Mouse (Mus musculus) hindbrain, embryonic 15.5 days (tissue): Measurements from ENCODE around the gene Scd4. TPM values are rescaled to one million over a fixed set of nuclear protein-coding genes. Genes with fewer than 3 reads are reported as not detected.
A peak's percentile ranks its signal among the peaks of the same experiment; 100 is the strongest.

Experiments used
- ATAC-seq: fragments of 200-750 bp; cut with Nextera tagmentation; 2 replicates; pipeline ENCODE4 v1.8.0; 2017; ENCODE audit warnings: low read depth, moderate number of reproducible peaks, moderate TSS enrichment; ENCODE audit not compliant: low FRiP score
- H3K27ac ChIP-seq: fragments of 300-500 bp; sonication (generic); replicated peaks from 2 replicates; pipeline ENCODE4 v1.5.1; 2015; ENCODE audit warnings: mild to moderate bottlenecking, inconsistent platforms
- H3K27me3 ChIP-seq: fragments of 300-500 bp; sonication (generic); 2 replicates; pipeline ENCODE4 v1.6.1; 2015; ENCODE audit warnings: control low read depth, inconsistent platforms
- H3K36me3 ChIP-seq: fragments of 300-500 bp; sonication (generic); 2 replicates; pipeline ENCODE4 v1.6.1; 2015; ENCODE audit warnings: control low read depth, inconsistent platforms
- H3K4me1 ChIP-seq: fragments of 300-500 bp; sonication (generic); replicated peaks from 2 replicates; pipeline ENCODE4 v1.6.1; 2015; ENCODE audit warnings: control low read depth, inconsistent platforms
- H3K4me2 ChIP-seq: fragments of 300-500 bp; sonication (generic); 2 replicates; pipeline ENCODE4 v1.6.1; 2015; ENCODE audit warnings: moderate library complexity, mild to moderate bottlenecking, inconsistent platforms
- H3K4me3 ChIP-seq: fragments of 300-500 bp; sonication (generic); 2 replicates; pipeline ENCODE4 v1.5.1; 2015; ENCODE audit warnings: mild to moderate bottlenecking, inconsistent platforms
- H3K9ac ChIP-seq: fragments of 300-500 bp; sonication (generic); 2 replicates; pipeline ENCODE4 v1.6.1; 2015; ENCODE audit warnings: inconsistent platforms
- H3K9me3 ChIP-seq: fragments of 300-500 bp; sonication (generic); 2 replicates; pipeline ENCODE4 v1.6.1; 2016; ENCODE audit warnings: control low read depth, inconsistent platforms
- WGBS: fragments of 180-500 bp; shearing (Covaris S2); methylation state at CpG from one replicate; pipeline ENCODE4 v1.1.7; 2015; 5-methylcytosine and 5-hydroxymethylcytosine counted together
- polyA plus RNA-seq: library from polyadenylated mRNA; unstranded; fragments of >200 nt; fragmentation: Nextera tagmentation; extraction: Ambion mirVana; gene quantifications from 2 replicates; pipeline ENCODE4 v1.2.1, GENCODE M21; 2015

The Scd4 gene
- polyA plus RNA-seq, 1 experiment from 2014 or later = 0.12 TPM

DNA sequence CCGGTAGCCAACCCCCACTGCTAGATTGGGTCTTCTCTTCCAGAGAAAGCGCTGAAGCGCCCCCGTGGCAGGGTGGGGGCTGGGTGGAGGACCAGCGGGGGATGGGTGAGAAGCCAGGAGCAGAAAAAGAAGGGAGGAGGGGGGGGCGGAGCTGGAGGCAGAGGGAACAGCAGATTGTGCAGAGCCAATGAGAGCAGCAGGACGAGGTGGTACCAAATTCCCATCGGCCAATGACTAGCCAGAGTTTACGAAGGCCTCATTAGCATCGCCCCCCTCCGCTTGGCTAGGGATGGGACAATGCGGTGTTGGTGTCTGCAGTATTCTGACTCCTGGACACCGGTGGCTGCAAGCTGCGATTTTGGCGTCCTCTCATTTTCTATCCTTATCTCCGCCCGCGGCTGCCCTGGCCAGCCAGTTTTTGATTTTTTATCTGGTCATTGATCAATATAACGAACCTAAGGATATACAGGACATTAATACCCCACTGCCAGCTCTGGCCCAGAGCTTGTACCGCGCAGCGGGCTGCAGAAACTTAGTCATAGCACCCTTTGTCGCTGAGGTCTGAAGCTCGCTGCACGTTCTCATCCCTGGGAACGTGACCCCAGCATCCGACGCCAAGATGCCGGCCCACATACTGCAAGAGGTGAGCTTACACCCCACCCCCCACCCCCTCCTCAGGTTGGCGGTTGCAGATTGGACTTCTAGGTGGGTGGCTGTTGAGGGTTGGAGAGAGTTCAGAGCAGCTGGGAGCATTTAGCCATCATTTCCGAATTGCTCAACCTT, 38.9 kb upstream of the Scd4 start:
- peak overlapping the region; percentile 70 for H3K4me3 ChIP-seq
- peak overlapping the region; percentile 89 for H3K9ac ChIP-seq
- peak; percentile 98 for ATAC-seq
- peak overlapping the region; percentile 97 for H3K27ac ChIP-seq
- H3K9me3 ChIP-seq = no peaks in the 10 kb centered on the region
- H3K4me1 ChIP-seq = peaks cover 59% of the 10 kb centered on the region
- under 1% methylated on average over 30 of the region's 31 CpGs for WGBS
- peaks cover 9% of the 10 kb centered on the region; the same call in 1 of the 2 replicates for H3K36me3 ChIP-seq
- H3K27me3 ChIP-seq = no peaks in the 10 kb centered on the region
- peak overlapping the region; percentile 93 for H3K4me2 ChIP-seq

DNA sequence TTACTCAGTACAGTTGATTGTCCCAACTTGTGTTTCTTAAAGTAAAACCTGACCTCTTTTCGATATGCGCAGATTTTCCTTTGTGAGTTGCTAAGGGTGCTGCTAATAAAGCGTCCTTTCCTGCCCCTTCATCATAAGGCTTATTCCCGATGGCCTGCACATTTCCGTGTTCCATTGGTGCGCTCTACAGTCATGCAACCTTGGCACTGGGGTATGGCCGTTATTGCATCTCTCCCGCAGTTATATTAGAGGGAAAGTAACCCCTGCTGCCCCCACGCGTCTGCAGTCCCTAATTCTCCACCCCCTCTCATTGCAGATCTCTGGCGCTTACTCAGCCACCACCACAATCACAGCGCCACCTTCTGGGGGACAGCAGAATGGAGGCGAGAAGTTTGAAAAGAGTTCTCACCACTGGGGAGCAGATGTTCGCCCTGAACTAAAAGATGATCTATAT, 38.3 kb upstream of the Scd4 start:
- no peaks in the 10 kb centered on the region for H3K9me3 ChIP-seq
- peak overlapping the region; percentile 89 for H3K9ac ChIP-seq
- H3K27ac ChIP-seq = peak overlapping the region; percentile 97
- peaks cover 66% of the 10 kb centered on the region for H3K4me1 ChIP-seq
- under 1% methylated on average over 14 of the region's 14 CpGs for WGBS
- peak overlapping the region; percentile 93 for H3K4me2 ChIP-seq
- peak; percentile 43; the same call in 1 of the 2 replicates for ATAC-seq
- H3K4me3 ChIP-seq = peak overlapping the region; percentile 70
- no peaks in the 10 kb centered on the region for H3K27me3 ChIP-seq
- peaks cover 9% of the 10 kb centered on the region; the same call in 1 of the 2 replicates for H3K36me3 ChIP-seq

DNA sequence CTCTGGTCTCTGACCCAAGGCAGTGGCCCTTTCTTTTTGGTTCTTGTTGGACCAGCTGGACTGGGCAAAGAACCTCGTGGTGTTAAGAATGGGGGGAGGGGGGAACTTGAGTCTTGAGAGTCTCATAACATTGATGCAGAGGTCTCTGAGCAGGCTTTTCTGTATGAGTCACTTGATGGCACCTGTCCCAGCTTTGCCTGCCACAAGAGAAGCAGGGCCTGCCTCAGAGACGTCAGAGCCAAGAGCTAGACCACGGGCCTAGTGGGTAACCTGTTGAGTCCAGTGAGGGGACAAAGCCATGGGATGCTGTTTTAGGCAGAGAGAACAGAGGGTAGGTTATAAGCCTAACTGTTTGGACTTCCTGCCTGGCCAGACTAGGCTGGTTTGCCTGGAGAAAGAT, 37.6 kb upstream of the Scd4 start:
- peaks cover 14% of the 10 kb centered on the region for H3K36me3 ChIP-seq
- peak overlapping the region; percentile 51; the same call in 1 of the 2 replicates for H3K27ac ChIP-seq
- H3K9ac ChIP-seq = peak overlapping the region; percentile 89
- no peaks in the 10 kb centered on the region for H3K9me3 ChIP-seq
- H3K4me3 ChIP-seq = peak overlapping the region; percentile 70
- ATAC-seq = no peak
- H3K4me2 ChIP-seq = peak overlapping the region; percentile 93
- H3K27me3 ChIP-seq = no peaks in the 10 kb centered on the region
- WGBS = 2% methylated on average over 3 of the region's 3 CpGs
- peaks cover 72% of the 10 kb centered on the region for H3K4me1 ChIP-seq

DNA sequence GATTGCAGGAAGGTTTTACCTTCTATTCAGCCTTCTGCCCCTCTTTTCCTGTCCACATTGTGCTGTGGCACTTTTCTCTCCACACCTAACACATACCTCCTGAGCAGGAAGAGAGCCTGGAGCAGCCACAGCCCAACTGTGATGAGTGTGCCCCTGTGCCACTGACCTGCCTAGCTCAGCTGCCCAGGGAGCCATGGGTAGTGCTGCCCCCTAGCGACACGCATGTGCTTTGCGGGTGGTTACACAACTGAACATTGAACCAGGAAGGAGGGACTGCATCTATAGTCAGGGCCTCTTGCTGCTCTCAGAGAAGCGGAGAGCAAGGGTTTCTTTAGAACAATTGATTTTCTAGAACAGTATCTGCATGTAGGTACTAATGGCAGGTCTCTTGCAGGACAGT, 37.2 kb upstream of the Scd4 start:
- H3K4me3 ChIP-seq = peak overlapping the region; percentile 70
- H3K9ac ChIP-seq = peak overlapping the region; percentile 89
- H3K4me1 ChIP-seq = peaks cover 77% of the 10 kb centered on the region
- no peaks in the 10 kb centered on the region for H3K9me3 ChIP-seq
- peak overlapping the region; percentile 93 for H3K4me2 ChIP-seq
- WGBS = 2% methylated on average over 4 of the region's 4 CpGs
- H3K27me3 ChIP-seq = no peaks in the 10 kb centered on the region
- H3K36me3 ChIP-seq = peaks cover 18% of the 10 kb centered on the region
- H3K27ac ChIP-seq = peak overlapping the region; percentile 51; the same call in 1 of the 2 replicates
- ATAC-seq = no peak

DNA sequence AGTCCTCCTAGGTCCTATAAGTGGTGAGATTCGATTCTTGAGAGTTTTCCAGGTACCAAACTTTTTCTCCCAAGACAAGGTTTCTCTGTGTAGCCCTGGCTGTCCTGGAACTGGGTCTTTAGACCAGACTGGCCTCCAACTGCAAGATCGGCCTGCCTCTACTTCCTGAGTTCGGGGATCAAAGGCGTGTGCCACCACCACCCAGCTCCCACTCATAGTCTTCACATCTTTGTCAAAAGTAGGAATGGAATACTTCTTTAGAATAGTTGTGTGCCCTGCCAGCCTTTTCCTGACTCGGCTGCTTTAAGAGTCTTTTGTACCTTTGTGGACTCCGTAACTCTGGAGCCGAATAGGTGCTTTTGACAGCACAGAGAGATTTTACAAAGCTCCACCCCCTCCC, 36.7 kb upstream of the Scd4 start:
- 0 out of 2 replicates have a peak overlapping the region, but pooled peaks have one; percentile 51 for H3K27ac ChIP-seq
- H3K9me3 ChIP-seq = no peaks in the 10 kb centered on the region
- no peaks in the 10 kb centered on the region for H3K27me3 ChIP-seq
- no peak for ATAC-seq
- peak overlapping the region; percentile 70 for H3K4me3 ChIP-seq
- 23% methylated on average over 7 of the region's 7 CpGs for WGBS
- H3K9ac ChIP-seq = peak overlapping the region; percentile 89
- peaks cover 23% of the 10 kb centered on the region for H3K36me3 ChIP-seq
- H3K4me2 ChIP-seq = peak overlapping the region; percentile 93
- peaks cover 81% of the 10 kb centered on the region for H3K4me1 ChIP-seq

DNA sequence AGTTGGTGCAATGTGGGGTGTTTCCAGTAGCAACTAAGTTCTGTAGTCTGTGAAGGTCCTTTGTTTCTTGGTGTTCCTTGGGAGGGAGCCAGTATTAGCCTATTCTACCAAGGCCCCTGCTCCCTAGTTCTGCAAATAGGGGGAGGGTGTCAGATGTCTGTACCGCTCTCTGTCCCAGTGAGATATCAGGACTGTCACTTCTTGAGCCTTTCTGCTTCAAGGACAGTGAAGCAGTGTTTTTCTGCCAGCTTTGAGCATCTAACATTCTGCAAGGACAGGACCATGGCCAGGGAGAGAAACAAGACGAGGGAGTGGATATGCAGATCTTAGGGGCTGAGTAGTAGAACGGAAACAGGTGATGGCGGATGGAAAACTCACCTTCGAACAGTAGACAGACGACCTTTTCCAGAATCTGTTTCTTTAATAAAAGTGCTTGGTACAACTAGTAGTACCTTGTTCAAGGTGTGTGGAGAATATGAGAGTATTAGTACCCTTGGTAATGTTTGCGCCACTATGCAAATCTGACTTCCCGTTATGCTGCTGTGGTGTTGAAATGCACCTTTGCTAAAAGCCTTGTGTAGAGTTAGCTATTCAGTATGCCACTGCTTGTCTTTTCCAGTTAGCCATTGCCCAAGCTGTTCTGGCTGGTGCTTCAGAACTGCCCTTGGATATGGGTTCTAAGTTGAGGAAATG, 35.7 kb upstream of the Scd4 start:
- Histone ChIP-seq H3K27me3 (no peaks in the 10 kb centered on the region), H3K36me3 (peaks cover 32% of the 10 kb centered on the region), H3K9me3 (no peaks in the 10 kb centered on the region), H3K4me2 (peak overlapping the region; percentile 93), H3K4me3 (peak overlapping the region; percentile 70), H3K9ac (peak overlapping the region; percentile 89), H3K4me1 (peaks cover 81% of the 10 kb centered on the region), H3K27ac (0 out of 2 replicates have a peak overlapping the region, but pooled peaks have one; percentile 16)
- no peak for ATAC-seq
- 44% methylated on average over 8 of the region's 8 CpGs for WGBS

DNA sequence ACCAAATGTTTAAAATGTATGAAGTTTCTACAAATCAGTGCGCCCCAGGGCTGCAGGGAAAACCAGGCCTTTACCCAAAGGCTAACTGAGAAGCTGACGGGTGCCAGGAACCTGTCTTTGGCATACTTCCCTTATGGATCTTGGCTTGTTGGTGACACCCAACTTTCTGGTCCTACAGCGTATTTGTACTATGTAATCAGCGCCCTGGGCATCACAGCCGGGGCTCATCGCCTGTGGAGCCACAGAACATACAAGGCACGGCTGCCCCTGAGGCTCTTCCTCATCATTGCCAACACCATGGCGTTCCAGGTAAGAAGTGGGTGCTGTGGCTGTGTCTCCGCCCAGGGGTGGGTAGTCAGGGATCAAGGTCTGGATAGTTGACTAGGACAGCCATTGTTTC, 35.0 kb upstream of the Scd4 start:
- Histone ChIP-seq H3K9ac (peak overlapping the region; percentile 89), H3K27ac (peak overlapping the region; percentile 16; the same call in 1 of the 2 replicates), H3K4me2 (peak overlapping the region; percentile 93), H3K4me3 (peak overlapping the region; percentile 70), H3K9me3 (no peaks in the 10 kb centered on the region), H3K27me3 (no peaks in the 10 kb centered on the region), H3K4me1 (peaks cover 81% of the 10 kb centered on the region), H3K36me3 (peaks cover 38% of the 10 kb centered on the region)
- ATAC-seq = no peak
- WGBS = 68% methylated on average over 9 of the region's 9 CpGs

DNA sequence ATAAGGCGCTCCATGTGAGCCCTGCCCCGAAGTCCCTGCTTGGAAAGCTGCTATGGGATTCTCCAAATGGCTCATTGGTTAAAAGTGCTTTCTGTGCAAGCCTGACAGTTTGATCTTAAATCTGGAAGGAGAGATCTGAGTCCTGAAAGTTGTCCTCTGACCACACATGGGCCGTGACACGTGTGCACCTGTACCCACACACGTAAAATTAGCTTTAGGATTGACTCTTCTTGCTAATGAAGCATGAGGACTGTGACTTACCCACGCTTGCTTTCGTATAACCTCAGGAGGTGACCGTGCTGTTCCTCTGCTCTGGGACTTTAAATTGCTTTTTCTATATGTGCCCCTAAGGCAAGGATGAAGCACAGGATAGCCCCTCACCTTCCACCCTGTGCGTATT, 33.8 kb upstream of the Scd4 start:
- WGBS = 72% methylated on average over 9 of the region's 9 CpGs
- Histone ChIP-seq H3K27ac (no peak overlapping the region), H3K4me1 (peaks cover 83% of the 10 kb centered on the region)

DNA sequence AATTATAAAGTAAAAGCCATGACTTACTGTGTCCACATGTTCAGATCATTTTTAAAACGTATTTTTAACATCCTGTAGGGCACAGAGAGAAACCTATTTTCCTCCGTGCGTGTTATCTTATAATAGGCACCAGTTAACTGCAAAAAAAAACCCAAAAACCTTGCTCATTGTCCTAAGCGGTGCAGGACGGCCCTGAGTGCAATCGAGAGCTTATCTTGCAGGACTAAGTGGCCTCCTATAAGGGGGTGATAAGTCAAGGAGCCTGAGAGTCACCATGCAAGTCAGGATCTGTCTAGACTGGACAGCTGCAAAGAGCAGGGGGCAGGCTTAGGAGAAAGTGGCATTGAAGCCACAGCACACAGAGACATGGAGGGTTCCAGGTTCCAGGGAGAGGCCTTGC, 33.0 kb upstream of the Scd4 start:
- no peaks in the 10 kb centered on the region for H3K9me3 ChIP-seq
- no peak for ATAC-seq
- peak overlapping the region; percentile 17 for H3K9ac ChIP-seq
- no peak overlapping the region for H3K27ac ChIP-seq
- H3K36me3 ChIP-seq = peaks cover 58% of the 10 kb centered on the region
- peak overlapping the region; percentile 93 for H3K4me2 ChIP-seq
- H3K4me3 ChIP-seq = peak overlapping the region; percentile 15
- no peaks in the 10 kb centered on the region for H3K27me3 ChIP-seq
- WGBS = 72% methylated on average over 6 of the region's 6 CpGs
- H3K4me1 ChIP-seq = peaks cover 88% of the 10 kb centered on the region

More for the DNA sequence above, 33.8 kb upstream of the Scd4 start:
- no peak for ATAC-seq
- Histone ChIP-seq H3K36me3 (peaks cover 50% of the 10 kb centered on the region), H3K4me3 (peak overlapping the region; percentile 70), H3K9me3 (no peaks in the 10 kb centered on the region), H3K9ac (peak overlapping the region; percentile 89; the same call in 1 of the 2 replicates), H3K27me3 (no peaks in the 10 kb centered on the region), H3K4me2 (peak overlapping the region; percentile 93)

DNA sequence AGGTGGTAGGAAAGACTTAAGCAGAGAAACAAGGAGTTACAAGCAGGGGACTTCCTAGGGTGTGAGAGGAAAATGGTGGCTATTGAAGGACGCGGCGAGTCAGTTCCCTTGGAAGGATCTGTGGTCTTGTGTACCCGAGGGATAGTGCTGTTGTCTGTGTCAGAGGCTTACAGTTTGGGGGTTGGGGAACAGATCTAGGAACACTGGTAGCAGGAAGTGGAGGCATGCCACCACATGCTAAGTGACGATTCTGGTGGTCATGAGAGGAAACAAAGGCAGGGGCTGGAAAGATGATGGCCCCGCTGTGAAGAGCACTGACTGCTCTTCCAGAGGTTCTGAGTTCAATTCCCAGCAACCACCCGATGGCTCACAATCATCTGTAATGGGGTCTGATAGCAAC, 32.4 kb upstream of the Scd4 start:
- Histone ChIP-seq H3K4me1 (peaks cover 88% of the 10 kb centered on the region), H3K4me2 (peak overlapping the region; percentile 93), H3K4me3 (peak overlapping the region; percentile 15), H3K9ac (peak overlapping the region; percentile 17; the same call in 1 of the 2 replicates), H3K27ac (no peak overlapping the region), H3K36me3 (peaks cover 65% of the 10 kb centered on the region), H3K27me3 (no peaks in the 10 kb centered on the region), H3K9me3 (no peaks in the 10 kb centered on the region)
- WGBS = 73% methylated on average over 7 of the region's 7 CpGs
- no peak for ATAC-seq

DNA sequence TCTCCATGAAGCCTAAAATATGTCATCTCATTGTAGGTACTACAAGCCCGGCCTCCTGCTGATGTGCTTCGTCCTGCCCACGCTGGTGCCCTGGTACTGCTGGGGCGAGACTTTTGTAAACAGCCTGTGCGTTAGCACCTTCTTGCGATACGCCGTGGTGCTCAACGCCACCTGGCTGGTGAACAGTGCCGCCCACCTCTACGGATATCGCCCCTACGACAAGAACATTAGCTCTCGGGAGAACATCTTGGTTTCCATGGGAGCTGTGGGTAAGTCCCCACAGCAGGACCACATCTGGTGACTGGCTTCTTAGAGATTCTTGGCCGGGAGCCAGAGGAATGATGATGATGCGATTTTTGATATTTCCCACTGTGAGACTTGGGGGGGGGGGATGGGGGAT, 31.7 kb upstream of the Scd4 start:
- peaks cover 88% of the 10 kb centered on the region for H3K4me1 ChIP-seq
- no peak for ATAC-seq
- WGBS = 58% methylated on average over 16 of the region's 16 CpGs
- no peaks in the 10 kb centered on the region for H3K9me3 ChIP-seq
- H3K4me3 ChIP-seq = no peak overlapping the region
- H3K27ac ChIP-seq = no peak overlapping the region
- H3K36me3 ChIP-seq = peaks cover 71% of the 10 kb centered on the region
- no peaks in the 10 kb centered on the region for H3K27me3 ChIP-seq
- no peak overlapping the region for H3K9ac ChIP-seq
- peak overlapping the region; percentile 93 for H3K4me2 ChIP-seq
